Mouse (Mus musculus) hematopoietic stem cell, adult 5-6 weeks (primary cell): ENCODE data around the gene Esp4. TPM values are rescaled to one million over a fixed set of nuclear protein-coding genes. Genes with fewer than 3 reads are reported as not detected.
"Not testable (repeated sequence)": the region's sequence is repeated elsewhere in the genome, so short reads cannot be mapped to it uniquely, and the experiment has no call there.

Experiments
- ATAC-seq, 2 experiments: fragments of 125-278 bp in 1 of 2; replicated peaks in 1 of 2; 2 replicates each; pipeline ENCODE4 v1.8.0; 2016 to 2017; ENCODE audit warnings: inconsistent platforms in 2 of 2, mild to moderate bottlenecking in 2 of 2, moderate number of reproducible peaks in 2 of 2, low read depth in 1 of 2, moderate TSS enrichment in 1 of 2; ENCODE audit not compliant: low FRiP score in 2 of 2, poor library complexity in 2 of 2, severe bottlenecking in 2 of 2, insufficient read depth in 1 of 2, low TSS enrichment in 1 of 2
- total RNA-seq: library from RNA; stranded (forward); fragments of 172-1452, 232-1000 nt; gene quantifications from 2 replicates; pipeline ENCODE4 v1.2.3, GENCODE M21; 2017

Gene Esp4
- total RNA-seq = not detected in 2 replicates

- ATAC-seq = no peak
Observed at GRCm38 (mm10) chr17:40598294-40598693, at the start of gene Esp4. Esp4 (plus strand) TSS chr17:40598594.

GRCm38 (mm10) chr17:40553470-40553869, 44.9 kb upstream of the Esp4 start:
- ATAC-seq = no peak

- no peak for ATAC-seq
Observed at GRCm38 (mm10) chr17:40561207-40561606, 37.2 kb upstream of the Esp4 start, which contains the start of gene Esp6. Esp6 (plus strand) TSS chr17:40561507.

GRCm38 (mm10) chr17:40583906-40584305, 14.5 kb upstream of the Esp4 start:
- not testable (repeated sequence) for ATAC-seq

- ATAC-seq = no peak
Observed at GRCm38 (mm10) chr17:40591297-40591696, 7.1 kb upstream of the Esp4 start.

GRCm38 (mm10) chr17:40631775-40632174, 33.4 kb downstream of the Esp4 start, which contains the start of gene Esp3:
Esp3 (plus strand) TSS chr17:40632075.
- not testable (repeated sequence) for ATAC-seq

Other genes starting within 250 kb of the Esp4 start
- not detected in 2 replicates for gene Esp8, start 78.6 kb upstream of the Esp4 start, total RNA-seq
- not detected in 2 replicates for gene Esp6, start 37.1 kb upstream of the Esp4 start, total RNA-seq
- gene Esp3, start 33.5 kb downstream of the Esp4 start, total RNA-seq = not detected in 2 replicates
- gene Esp1, start 128.5 kb downstream of the Esp4 start, total RNA-seq = not detected in 2 replicates
- 13.6 TPM in 1 of 2 replicates, not detected in the other for gene Crisp2, start 208.4 kb downstream of the Esp4 start, total RNA-seq
- gene Rhag, start 212.5 kb downstream of the Esp4 start, total RNA-seq = 2.2 and 8.2 TPM in 2 replicates